ENCODE assay signal across 18 mouse cellular contexts in genomic region chr2:43978177-43979013, GRCm38 (mm10).
DNase-seq lines count a peak whose midpoint lies in the region; ATAC-seq and TF ChIP-seq lines count a peak whose summit lies in the region.
"Had no signal": no experiment of that assay in that cellular context is flagged by ENCODE, and none has a peak within 500 bp of the region (broad histone marks: within the 10 kb centered on the region; RNA-seq: fewer than 3 reads in every experiment).

No protein-coding gene starts in this region.

- peak; percentile 32; the same call in 1 of the 2 replicates for ATAC-seq in hindbrain, embryonic 12.5 days (ENCODE audit: low FRiP score)
- no peak for ATAC-seq in hindbrain, postnatal 0 days
- ATAC-seq in heart, embryonic 11.5 days (replicated peaks; ENCODE audit: insufficient number of reproducible peaks, low FRiP score, low TSS enrichment) = no peak
- ATAC-seq: intestine, postnatal 0 days; liver, postnatal 0 days had no signal

- H3K27me3 ChIP-seq in hindbrain, embryonic 12.5 days = no peaks in the 10 kb centered on the region
- no peaks in the 10 kb centered on the region for H3K27me3 ChIP-seq in hindbrain, postnatal 0 days (ENCODE audit: insufficient read depth, low read length)
- H3K27me3 ChIP-seq in heart, embryonic 11.5 days (ENCODE audit: control insufficient read depth, insufficient read depth, low read length) = no peaks in the 10 kb centered on the region
- H3K27me3 ChIP-seq: limb, embryonic 13.5 days had no signal

- no peak overlapping the region for H3K9ac ChIP-seq in hindbrain, embryonic 12.5 days
- no peak overlapping the region for H3K9ac ChIP-seq in hindbrain, postnatal 0 days (replicated peaks; ENCODE audit: low read length)
- no peak overlapping the region for H3K9ac ChIP-seq in heart, embryonic 11.5 days (ENCODE audit: low read depth, low read length)
- H3K9ac ChIP-seq: limb, embryonic 13.5 days; liver, postnatal 0 days had no signal

- no peak for TF ChIP-seq CTCF in hindbrain, postnatal 0 days (IDR thresholded peaks at IDR 0.05; ENCODE audit: low read depth)

- peak overlapping the region; percentile 64 for H3K27ac ChIP-seq in hindbrain, embryonic 12.5 days
- H3K27ac ChIP-seq in hindbrain, postnatal 0 days = no peak overlapping the region
- H3K27ac ChIP-seq in heart, embryonic 11.5 days (ENCODE audit: low read depth, low read length) = no peak overlapping the region
- H3K27ac ChIP-seq: limb, embryonic 13.5 days had no signal

- 65% methylated on average over 13 of the region's 13 CpGs for WGBS in hindbrain, embryonic 12.5 days
- WGBS in hindbrain, postnatal 0 days = 68% methylated on average over 13 of the region's 13 CpGs
- 83% methylated on average over 13 of the region's 13 CpGs for WGBS in heart, embryonic 11.5 days (ENCODE audit: insufficient replicate concordance)

- no peaks in the 10 kb centered on the region for H3K9me3 ChIP-seq in hindbrain, embryonic 12.5 days (replicated peaks)
- no peaks in the 10 kb centered on the region for H3K9me3 ChIP-seq in hindbrain, postnatal 0 days (ENCODE audit: low read length)
- H3K9me3 ChIP-seq in heart, embryonic 11.5 days (replicated peaks; ENCODE audit: control insufficient read depth, low read length) = no peaks in the 10 kb centered on the region
- H3K9me3 ChIP-seq: limb, embryonic 13.5 days had no signal

- H3K36me3 ChIP-seq in hindbrain, embryonic 12.5 days = no peaks in the 10 kb centered on the region
- no peaks in the 10 kb centered on the region for H3K36me3 ChIP-seq in hindbrain, postnatal 0 days (ENCODE audit: insufficient read depth, low read length)
- H3K36me3 ChIP-seq in heart, embryonic 11.5 days (ENCODE audit: control insufficient read depth, insufficient read depth, low read length) = no peaks in the 10 kb centered on the region
- H3K36me3 ChIP-seq: limb, embryonic 13.5 days had no signal

- H3K4me1 ChIP-seq in hindbrain, embryonic 12.5 days = 0 out of 2 replicates have a peak, but pooled peaks cover 3% of the 10 kb centered on the region
- no peaks in the 10 kb centered on the region for H3K4me1 ChIP-seq in hindbrain, postnatal 0 days (ENCODE audit: insufficient read depth, low read length)
- H3K4me1 ChIP-seq in heart, embryonic 11.5 days (ENCODE audit: control insufficient read depth, insufficient read depth, low read length) = no peaks in the 10 kb centered on the region
- H3K4me1 ChIP-seq: limb, embryonic 13.5 days had no signal

- DNase-seq in hindbrain, postnatal 0 days (ENCODE audit: low spot score) = no peak
- peak; percentile 25 for DNase-seq in right cerebral cortex, adult 18-20 months
- no peak for DNase-seq in right cerebral cortex, postnatal 25 days
- DNase-seq in left cerebral cortex, postnatal 36 days (ENCODE audit: low spot score in 2 of 2) = peak; percentile 12 to 28
- no peak for DNase-seq in cerebellum, postnatal 36 days
- DNase-seq in kidney, adult 9 months = no peak
- DNase-seq: adrenal gland, postnatal 10 days; B cell, adult 2 months; cerebellum, adult 2 months; heart, postnatal 10 days; kidney, postnatal 4 days; liver, postnatal 0 days; lung, postnatal 4 days had no signal

- intact Hi-C loops in left cerebral cortex, postnatal 36 days (cut with DNase I) = loop anchor here (10.0 kb wide), 1 partner anchor 1126 kb away; no protein-coding TSS in a partner anchor

- no peak overlapping the region for H3K4me2 ChIP-seq in hindbrain, embryonic 12.5 days (replicated peaks)
- H3K4me2 ChIP-seq in hindbrain, postnatal 0 days (ENCODE audit: low read depth, low read length) = no peak overlapping the region
- H3K4me2 ChIP-seq in heart, embryonic 11.5 days = no peak overlapping the region
- H3K4me2 ChIP-seq: limb, embryonic 13.5 days had no signal

- H3K4me3 ChIP-seq in hindbrain, embryonic 12.5 days = no peak overlapping the region
- H3K4me3 ChIP-seq in hindbrain, postnatal 0 days (ENCODE audit: low read length) = no peak overlapping the region
- H3K4me3 ChIP-seq in heart, embryonic 11.5 days (ENCODE audit: low read depth, low read length) = no peak overlapping the region
- H3K4me3 ChIP-seq: limb, embryonic 13.5 days; myocyte had no signal

Comparison
In these comparisons a context has a peak if more than half of its experiments do, and no peak if none do; other contexts are left out.
1. DNase-seq: peak in right cerebral cortex, adult 18-20 months (single experiment) and left cerebral cortex, postnatal 36 days (2 of 2); none in hindbrain, postnatal 0 days (single experiment), right cerebral cortex, postnatal 25 days (single experiment), cerebellum, postnatal 36 days (0 of 2) and kidney, adult 9 months (single experiment).